Mouse (Mus musculus) CH12.LX (cell line): ENCODE data around the gene Gm20388. TPM values are rescaled to one million over a fixed set of nuclear protein-coding genes. Genes with fewer than 3 reads are reported as not detected.

Experiments
- DNase-seq: peaks from one replicate; pipeline ENCODE4 v3.0.0-alpha.2; 2013; ENCODE audit errors: extremely low read depth
- H3K27ac ChIP-seq: 2 replicates; pipeline ENCODE4 v1.5.1; 2012; ENCODE audit warnings: low read depth, mild to moderate bottlenecking, control low read depth, moderate library complexity; ENCODE audit not compliant: insufficient read depth
- H3K27me3 ChIP-seq: replicated peaks from 2 replicates; pipeline ENCODE3; 2012; ENCODE audit warnings: inconsistent platforms
- H3K36me3 ChIP-seq, 2 experiments: replicated peaks in 1 of 2; 2 replicates each; pipeline versions ENCODE3 to v1.6.1; 2012; ENCODE audit warnings: inconsistent platforms in 1 of 2, low read length in 1 of 2, mild to moderate bottlenecking in 1 of 2, mixed read lengths in 1 of 2, moderate library complexity in 1 of 2; ENCODE audit not compliant: control insufficient read depth in 1 of 2, insufficient read depth in 1 of 2
- H3K4me1 ChIP-seq, 2 experiments: 2 replicates each; pipeline ENCODE4 v1.6.1; 2012; ENCODE audit warnings: inconsistent platforms in 1 of 2, moderate library complexity in 1 of 2; ENCODE audit not compliant: insufficient read depth in 2 of 2, control insufficient read depth in 1 of 2
- H3K4me2 ChIP-seq: 2 replicates; pipeline ENCODE4 v1.6.1; 2012; ENCODE audit warnings: low read depth, mild to moderate bottlenecking, control low read depth; ENCODE audit not compliant: poor library complexity, insufficient read depth, severe bottlenecking
- H3K4me3 ChIP-seq, 3 experiments: fragments of 150-350 bp in 1 of 3; sonication (generic) in 1 of 3; replicated peaks in 1 of 3; 2 replicates each; pipeline versions ENCODE3 to v1.5.1; 2011 to 2012; ENCODE audit warnings: low read depth in 2 of 3, low read length in 2 of 3, mild to moderate bottlenecking in 2 of 3, moderate library complexity in 2 of 3, control low read depth in 1 of 3, improper control_type of control experiment in 1 of 3, inconsistent platforms in 1 of 3, mixed read lengths in 1 of 3; ENCODE audit not compliant: poor library complexity in 1 of 3
- H3K79me2 ChIP-seq: replicated peaks from 2 replicates; pipeline ENCODE4 v1.6.1; 2012; ENCODE audit warnings: mild to moderate bottlenecking, moderate library complexity; ENCODE audit not compliant: control insufficient read depth, poor library complexity, insufficient read depth, severe bottlenecking; ENCODE audit errors: extremely low read depth
- H3K9ac ChIP-seq: 2 replicates; pipeline ENCODE4 v1.6.1; 2012; ENCODE audit warnings: low read depth, mild to moderate bottlenecking, control low read depth, moderate library complexity; ENCODE audit not compliant: insufficient read depth
- H3K9me3 ChIP-seq: replicated peaks from 2 replicates; pipeline ENCODE3; 2012; ENCODE audit warnings: low read length, inconsistent platforms, mixed read lengths
- BHLHE40 ChIP-seq: IDR thresholded peaks from 2 replicates; pipeline ENCODE4 v1.6.1; 2011; ENCODE audit warnings: mild to moderate bottlenecking, low read depth, low read length, improper control_type of control experiment
- CHD2 ChIP-seq: IDR thresholded peaks from 2 replicates; pipeline ENCODE4 v1.6.1; 2011; ENCODE audit warnings: low read length, improper control_type of control experiment
- CTCF ChIP-seq, 2 experiments: IDR thresholded peaks in 1 of 2; conservative IDR thresholded peaks in 1 of 2; 2 replicates each; pipeline ENCODE4 v1.5.1; 2011 to 2012; ENCODE audit warnings: low read depth in 2 of 2, low read length in 2 of 2, improper control_type of control experiment in 1 of 2, inconsistent platforms in 1 of 2, mild to moderate bottlenecking in 1 of 2, moderate library complexity in 1 of 2
- E2F4 ChIP-seq: IDR thresholded peaks from 2 replicates; pipeline ENCODE4 v1.6.1; 2011; ENCODE audit warnings: low read depth, low read length, improper control_type of control experiment; ENCODE audit not compliant: insufficient replicate concordance
- HCFC1 ChIP-seq: IDR thresholded peaks from 2 replicates; pipeline ENCODE4 v1.6.1; 2012; ENCODE audit warnings: low read depth, mild to moderate bottlenecking, inconsistent platforms, low read length, improper control_type of control experiment
- JUN ChIP-seq: IDR thresholded peaks from 2 replicates; pipeline ENCODE4 v1.6.1; 2011; ENCODE audit warnings: low read depth, mild to moderate bottlenecking, low read length, improper control_type of control experiment, moderate library complexity; ENCODE audit not compliant: insufficient read depth
- JUND ChIP-seq: conservative IDR thresholded peaks from 2 replicates; pipeline ENCODE4 v1.6.1; 2011; ENCODE audit warnings: low read depth, low read length, improper control_type of control experiment
- MAFK ChIP-seq: IDR thresholded peaks from 2 replicates; pipeline ENCODE4 v1.6.1; 2011; ENCODE audit warnings: low read length, improper control_type of control experiment; ENCODE audit not compliant: insufficient replicate concordance
- MAZ ChIP-seq: IDR thresholded peaks from 2 replicates; pipeline ENCODE4 v1.6.1; 2012; ENCODE audit warnings: low read depth, mild to moderate bottlenecking, inconsistent platforms, low read length, improper control_type of control experiment, moderate library complexity
- MXI1 ChIP-seq: IDR thresholded peaks from 2 replicates; pipeline ENCODE4 v1.6.1; 2011; ENCODE audit warnings: mild to moderate bottlenecking, low read depth, low read length, improper control_type of control experiment
- MYC ChIP-seq: IDR thresholded peaks from 2 replicates; pipeline ENCODE4 v1.6.1; 2011; ENCODE audit warnings: low read depth, mild to moderate bottlenecking, improper control_type of control experiment, low read length
- NELFE ChIP-seq: IDR thresholded peaks from 2 replicates; pipeline ENCODE4 v1.6.1; 2011; ENCODE audit warnings: low read depth, low read length, improper control_type of control experiment
- NRF1 ChIP-seq: IDR thresholded peaks from 2 replicates; pipeline ENCODE4 v1.6.1; 2014; ENCODE audit warnings: low read depth, mild to moderate bottlenecking, inconsistent platforms, low read length, improper control_type of control experiment, moderate library complexity
- PAX5 ChIP-seq: IDR thresholded peaks from 2 replicates; pipeline ENCODE4 v1.6.1; 2012; ENCODE audit warnings: low read length, inconsistent platforms, mixed read lengths
- POLR2A ChIP-seq: IDR thresholded peaks from 2 replicates; pipeline ENCODE4 v1.6.1; 2011; ENCODE audit warnings: low read depth, mild to moderate bottlenecking, improper control_type of control experiment, low read length
- RAD21 ChIP-seq: IDR thresholded peaks from 2 replicates; pipeline ENCODE4 v1.6.1; 2011; ENCODE audit warnings: low read depth, mild to moderate bottlenecking, low read length, improper control_type of control experiment, moderate library complexity
- RCOR1 ChIP-seq: conservative IDR thresholded peaks from 2 replicates; pipeline ENCODE4 v1.6.1; 2012; ENCODE audit warnings: low read depth, mild to moderate bottlenecking, inconsistent platforms, low read length, improper control_type of control experiment
- SIN3A ChIP-seq: IDR thresholded peaks from 2 replicates; pipeline ENCODE4 v1.6.1; 2012; ENCODE audit warnings: low read length, improper control_type of control experiment, inconsistent platforms
- SMC3 ChIP-seq: IDR thresholded peaks from 2 replicates; pipeline ENCODE4 v1.6.1; 2011; ENCODE audit warnings: low read depth, low read length, improper control_type of control experiment
- TBP ChIP-seq: conservative IDR thresholded peaks from 2 replicates; pipeline ENCODE4 v1.6.1; 2011; ENCODE audit warnings: low read depth, low read length, improper control_type of control experiment
- UBTF ChIP-seq: IDR thresholded peaks from 2 replicates; pipeline ENCODE4 v1.6.1; 2012; ENCODE audit warnings: low read depth, mild to moderate bottlenecking, inconsistent platforms, low read length, improper control_type of control experiment, moderate library complexity
- ZKSCAN1 ChIP-seq: IDR thresholded peaks from 2 replicates; pipeline ENCODE4 v1.6.1; 2012; ENCODE audit warnings: low read depth, inconsistent platforms, low read length, improper control_type of control experiment, borderline replicate concordance
- ZNF384 ChIP-seq: IDR thresholded peaks from 2 replicates; pipeline ENCODE4 v1.6.1; 2012; ENCODE audit warnings: low read depth, low read length, improper control_type of control experiment, inconsistent platforms
- dilution Hi-C: fragments of 300-500 bp; cut with MboI; formaldehyde crosslinking; loops from 2 replicates; pipeline ENCODE4 v1.14.3; 2020; ENCODE audit warnings: low sequenced_read_pairs; ENCODE audit not compliant: extremely low pct_unique_long_range_greater_than_20kb, extremely low pct_ligation_motif_present
- in situ Hi-C: fragments of 300-500 bp; cut with MboI; formaldehyde crosslinking; loops from 3 replicates; pipeline ENCODE4 v1.14.3; 2019; ENCODE audit warnings: low sequenced_read_pairs, low pct_ligation_motif_present, low pct_unique_long_range_greater_than_20kb, mixed read lengths
- polyA plus RNA-seq: library from polyadenylated mRNA; unstranded; fragments of >175 nt; gene quantifications from 2 replicates; pipeline ENCODE4 v1.2.1, GENCODE M21; 2012; ENCODE audit warnings: low read depth; ENCODE audit not compliant: insufficient read length
- total RNA-seq, 2 experiments: library from RNA; depleted of rRNA; stranded (reverse); fragments of 300-350 nt in 1 of 2; fragments of >200 nt in 1 of 2; gene quantifications; 2 replicates each; pipeline ENCODE4 v1.2.3; 2012 to 2014

Gene Gm20388
- total and polyA plus RNA-seq, 3 experiments = 14.8 to 26.3 (median 22.2) TPM

DNA sequence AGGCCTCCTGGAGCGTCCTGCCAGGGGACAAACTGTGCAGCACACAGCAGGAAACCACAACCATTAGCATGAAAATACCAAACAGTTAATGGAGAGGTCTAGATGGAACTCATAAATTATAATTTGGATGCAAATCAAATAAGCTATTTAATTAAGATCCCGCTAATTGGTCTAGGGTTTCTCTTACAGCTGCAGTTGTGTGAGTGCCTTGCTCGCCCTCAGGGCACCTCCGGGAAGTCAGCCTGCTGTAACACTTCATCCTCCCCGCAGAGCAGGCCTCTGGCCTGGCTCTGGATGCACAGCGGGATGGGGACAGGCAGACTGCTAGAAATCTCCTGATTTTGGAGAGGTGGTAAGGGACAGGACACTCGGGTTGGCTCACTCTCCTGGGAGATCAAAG, 2675.5 kb downstream of the Gm20388 start:
- Histone ChIP-seq H3K9me3 (no peaks in the 10 kb centered on the region), H3K36me3 (peaks cover 22 to 80% of the 10 kb centered on the region in 2 experiments), H3K27me3 (no peaks in the 10 kb centered on the region), H3K4me3 (no peak overlapping the region), H3K4me1 (no peaks in the 10 kb centered on the region), H3K79me2 (no peaks in the 10 kb centered on the region), H3K27ac (no peak overlapping the region), H3K4me2 (no peak overlapping the region), H3K9ac (no peak overlapping the region)
- dilution Hi-C loops = no loop called here
- DNase-seq = no peak
- in situ Hi-C loops = no loop called here
- TF ChIP-seq ZNF384 (no peak), MYC (no peak), MAZ (no peak), UBTF (no peak), RCOR1 (no peak), BHLHE40 (no peak), SMC3 (no peak), HCFC1 (no peak), NRF1 (no peak), SIN3A (no peak), POLR2A (no peak), MAFK (no peak), JUN (no peak), RAD21 (no peak), JUND (no peak), PAX5 (no peak)
- TF ChIP-seq, all 38 proteins: peak for 0

DNA sequence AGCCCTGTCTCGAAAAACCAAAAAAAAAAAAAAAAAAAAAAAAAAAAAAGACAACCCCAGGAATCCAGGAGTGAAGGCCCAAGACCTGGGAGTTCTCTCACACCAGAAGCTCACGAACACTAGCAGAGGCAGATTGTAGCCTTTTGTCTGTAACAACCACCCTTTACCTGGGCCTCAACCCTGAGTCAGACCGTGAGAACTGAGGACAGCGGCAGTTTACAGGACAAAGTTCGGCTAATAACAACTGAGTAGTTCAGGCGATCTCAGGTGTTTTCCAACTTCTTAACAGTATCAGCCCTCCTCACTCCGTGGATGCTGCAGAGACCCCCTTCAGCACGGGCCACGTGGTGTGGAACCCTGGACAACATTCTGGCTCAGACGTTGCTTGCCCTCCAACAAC, 2676.1 kb downstream of the Gm20388 start:
- Histone ChIP-seq H3K36me3 (peaks cover 24 to 84% of the 10 kb centered on the region in 2 experiments), H3K9ac (no peak overlapping the region), H3K27ac (no peak overlapping the region), H3K4me2 (no peak overlapping the region), H3K4me1 (no peaks in the 10 kb centered on the region), H3K27me3 (no peaks in the 10 kb centered on the region), H3K79me2 (no peaks in the 10 kb centered on the region), H3K4me3 (no peak overlapping the region), H3K9me3 (no peaks in the 10 kb centered on the region)
- in situ Hi-C loops (no loop called here), dilution Hi-C loops (no loop called here)
- no peak for DNase-seq
- TF ChIP-seq E2F4 (no peak), CHD2 (no peak), ZNF384 (no peak), PAX5 (no peak), ZKSCAN1 (no peak), SMC3 (no peak), MYC (no peak), HCFC1 (no peak), NRF1 (no peak), RAD21 (no peak), JUN (no peak), POLR2A (no peak), UBTF (no peak), MXI1 (no peak), TBP (no peak), NELFE (no peak), BHLHE40 (no peak), MAZ (no peak), CTCF (conservative IDR thresholded peaks at IDR 0.05 in 1 of 2, IDR thresholded peaks at IDR 0.05 in 1 of 2; ENCODE audit: low read depth in 2 of 2, low read length in 2 of 2) (no peak)
